Mouse (Mus musculus): ENCODE data around the gene Dynlt1a.
"Not testable (repeated sequence)": the region's sequence is repeated elsewhere in the genome, so short reads cannot be mapped to it uniquely, and the experiment has no call there.

The Dynlt1a gene

DNA sequence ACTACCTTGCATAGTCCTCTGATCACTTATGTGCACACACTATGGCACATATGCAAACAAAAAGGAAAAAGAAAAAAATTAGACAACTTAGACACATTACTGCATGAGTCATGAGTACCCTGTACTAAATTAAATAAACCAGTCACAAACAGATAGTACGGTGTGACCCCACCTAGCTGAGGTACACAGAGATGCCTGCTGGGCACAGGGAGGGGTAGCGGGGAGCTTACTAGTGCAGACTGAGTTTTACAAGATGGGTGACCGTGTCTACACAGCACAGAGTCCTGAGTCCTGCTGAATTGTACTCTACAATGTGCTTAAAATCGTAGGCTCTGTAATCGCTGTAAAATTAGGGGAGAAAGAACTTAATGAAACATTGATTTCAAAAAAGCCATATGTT, 31.1 kb downstream of the Dynlt1a start:
- DNase-seq: not testable (repeated sequence)

GRCm38 (mm10) chr17:6283137-6283536, 34.2 kb downstream of the Dynlt1a start:
- DNase-seq: not testable (repeated sequence)

GRCm38 (mm10) chr17:6280513-6280912, 36.8 kb downstream of the Dynlt1a start:
- DNase-seq: peak in 1 of 2 experiments; percentile 23

GRCm38 (mm10) chr17:6279772-6280171, 37.5 kb downstream of the Dynlt1a start:
- DNase-seq: not testable (repeated sequence)

DNA sequence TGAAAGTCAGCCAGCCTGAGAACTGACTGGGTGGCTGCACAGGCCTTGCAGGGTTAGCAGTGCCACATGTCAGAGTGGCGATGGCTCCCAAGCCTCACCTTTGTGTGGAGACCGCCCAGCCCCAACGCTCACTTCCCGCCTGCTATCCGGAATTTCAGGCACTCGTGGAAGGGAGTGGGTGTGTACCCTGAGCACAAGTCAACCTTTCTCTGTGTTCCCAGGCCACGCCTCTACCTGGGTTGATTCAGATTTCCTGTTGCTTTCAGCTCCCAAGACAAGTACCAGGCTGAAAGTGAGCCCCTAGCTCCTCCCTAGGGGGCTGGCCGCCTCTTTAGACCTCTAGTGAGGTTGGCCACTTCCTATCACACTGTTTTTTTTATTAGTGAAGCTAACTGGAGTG, 38.1 kb downstream of the Dynlt1a start:
- DNase-seq: peak; percentile 42 to 64

DNA sequence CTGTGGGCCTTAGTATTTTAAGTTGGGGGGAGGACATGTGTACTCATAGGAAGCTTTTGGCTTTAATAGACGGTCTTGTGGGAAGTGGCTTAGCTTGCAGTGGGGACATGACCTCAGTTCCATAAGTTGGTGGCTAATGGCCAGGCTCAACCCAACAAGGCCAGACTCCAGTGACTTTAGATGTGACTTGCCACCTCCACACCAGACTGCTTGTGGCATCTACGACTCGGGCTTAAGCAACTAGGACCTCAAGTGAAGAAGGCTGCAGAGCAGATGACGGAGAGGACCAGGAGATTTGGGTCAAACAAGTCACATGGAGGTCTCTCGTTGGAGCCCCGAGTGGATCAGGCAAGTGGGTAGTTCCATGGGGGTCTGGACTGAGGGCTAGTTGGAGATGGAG, 42.6 kb downstream of the Dynlt1a start:
- DNase-seq: peak; percentile 6 to 28

DNA sequence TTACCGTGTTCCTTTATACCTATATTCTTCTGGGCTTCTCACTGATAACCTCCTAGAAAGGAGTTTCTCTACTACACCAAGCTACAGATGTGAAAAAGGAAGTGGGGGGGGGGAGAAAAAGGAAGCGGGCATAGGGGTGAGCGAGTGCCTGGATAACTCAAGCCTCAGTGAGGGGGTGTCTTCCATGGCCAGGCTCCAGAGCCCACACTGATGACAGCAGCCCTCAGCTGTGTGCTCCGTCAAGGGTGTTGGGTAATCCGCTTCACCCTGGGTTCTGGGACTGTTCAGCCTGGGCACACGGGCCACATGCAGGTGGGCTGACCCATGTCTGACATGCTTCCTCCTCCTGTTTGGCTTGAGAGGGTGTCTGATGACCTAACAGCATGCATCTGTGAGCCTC, 45.3 kb downstream of the Dynlt1a start:
- DNase-seq: peak in 1 of 2 experiments; percentile 21

GRCm38 (mm10) chr17:6270840-6271239, 46.5 kb downstream of the Dynlt1a start:
- DNase-seq: not testable (repeated sequence)

DNA sequence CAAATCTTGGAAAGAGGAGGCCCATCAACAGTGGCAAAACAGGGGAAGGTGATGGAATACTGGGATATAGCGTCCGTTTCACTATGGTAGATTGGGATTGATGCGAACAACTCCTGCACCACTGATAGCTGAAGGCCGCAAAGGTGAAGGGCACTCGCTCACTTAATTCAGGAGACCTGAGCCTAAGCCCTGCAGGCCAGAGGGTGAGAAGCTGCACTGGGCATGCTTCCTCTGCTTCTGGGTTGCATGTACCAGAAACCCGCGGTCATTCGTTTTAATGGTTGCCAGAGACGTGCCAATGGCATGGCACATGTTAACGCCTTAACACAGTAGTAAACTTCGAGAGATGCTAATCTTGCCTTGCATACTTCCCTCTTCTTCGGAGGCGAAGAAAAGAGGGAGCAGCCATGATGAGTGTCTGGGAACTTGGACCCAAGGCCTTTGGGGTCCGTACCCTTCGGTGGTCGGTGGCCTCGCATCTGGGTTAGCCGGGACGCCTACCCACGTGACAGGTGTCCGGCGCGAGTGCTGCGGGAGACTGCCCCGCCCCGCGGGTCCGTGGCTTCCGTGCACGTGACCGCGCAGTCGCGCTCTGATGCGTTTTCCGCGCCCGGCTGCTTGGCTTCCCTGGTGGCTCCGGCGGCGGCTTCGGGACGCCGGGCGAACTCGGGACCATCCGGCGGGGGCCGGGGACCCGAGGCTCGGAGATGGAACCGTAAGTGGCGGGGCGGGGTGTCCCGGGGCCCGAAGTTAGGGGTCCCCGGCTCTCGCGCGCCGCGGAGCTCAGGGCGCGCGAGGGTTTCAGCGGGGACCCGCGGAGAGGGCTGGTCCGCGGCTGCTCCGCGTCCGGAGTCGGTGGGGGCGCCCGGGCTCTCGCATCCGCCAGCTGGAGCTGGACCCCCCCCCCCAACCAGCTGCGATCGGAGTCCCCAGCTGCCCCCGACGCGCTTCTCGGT, 47.1 kb downstream of the Dynlt1a start:
- peak; percentile 41 to 50 for DNase-seq

DNA sequence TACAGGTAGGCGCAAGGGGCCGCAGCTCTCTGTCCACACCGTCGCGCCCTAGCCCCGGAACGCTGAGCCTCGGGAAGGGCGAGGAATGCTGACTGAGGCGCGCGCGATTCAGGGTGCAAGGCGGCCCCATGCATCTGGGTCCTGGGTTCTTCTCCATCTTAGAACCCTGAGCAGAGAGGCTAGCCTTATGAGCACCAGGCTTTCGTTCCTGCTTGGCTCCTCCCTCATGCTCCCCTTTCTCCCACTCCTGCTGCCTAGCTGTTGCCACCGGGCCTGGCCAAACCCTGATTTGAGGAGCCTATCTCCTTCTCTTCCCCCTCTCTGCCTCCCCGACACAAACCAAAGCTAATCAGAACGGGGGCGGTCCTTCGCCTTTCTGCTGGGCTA, 60.2 kb downstream of the Dynlt1a start:
- DNase-seq: not testable (repeated sequence)

DNA sequence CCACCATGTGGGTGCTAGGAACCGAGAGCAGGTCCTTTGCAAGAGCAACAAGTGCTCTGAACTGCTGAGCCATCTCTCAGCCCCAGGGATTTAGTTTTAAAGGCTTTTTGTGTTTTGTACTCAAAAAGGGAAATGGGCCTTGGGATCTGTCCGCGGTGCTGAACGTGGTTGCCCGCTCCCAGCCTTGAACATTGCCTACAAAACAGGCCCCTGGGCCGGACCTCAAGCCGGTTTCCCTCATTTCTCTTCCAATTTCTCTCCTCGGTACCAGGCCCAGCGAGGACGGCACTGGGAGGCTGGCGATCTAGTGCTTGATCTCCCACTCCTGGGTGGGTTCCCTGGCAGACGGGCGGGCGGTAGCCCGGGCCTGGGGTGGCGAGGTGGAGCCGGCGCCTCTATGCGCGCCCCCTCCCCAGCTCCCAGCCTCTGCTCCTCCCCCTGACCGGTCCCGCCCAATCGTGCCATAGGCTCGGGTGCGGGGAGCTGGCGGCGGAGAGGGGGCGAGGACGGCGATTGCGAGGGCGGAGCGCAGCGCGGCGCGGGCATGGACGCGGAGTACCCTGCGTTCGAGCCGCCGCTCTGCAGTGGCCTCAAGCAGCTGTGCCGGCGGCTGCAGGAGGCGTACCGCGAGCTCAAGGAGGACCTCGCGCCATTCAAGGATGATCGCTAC, 60.8 kb downstream of the Dynlt1a start, which contains the start of gene Tmem181a:
Tmem181a (plus strand) TSS at position 461 of the 670 bp plus-strand sequence.
- DNase-seq: not testable (repeated sequence)

All from lung, postnatal 4 days (tissue).